Mouse (Mus musculus): ENCODE data around the gene Hoxd13. TPM values are rescaled to one million over a fixed set of nuclear protein-coding genes. Genes with fewer than 3 reads are reported as not detected.
A peak's percentile ranks its signal among the peaks of the same experiment; 100 is the strongest.

Gene Hoxd13
- polyA plus RNA-seq, 1 experiment from 2014 or later: not detected

DNA sequence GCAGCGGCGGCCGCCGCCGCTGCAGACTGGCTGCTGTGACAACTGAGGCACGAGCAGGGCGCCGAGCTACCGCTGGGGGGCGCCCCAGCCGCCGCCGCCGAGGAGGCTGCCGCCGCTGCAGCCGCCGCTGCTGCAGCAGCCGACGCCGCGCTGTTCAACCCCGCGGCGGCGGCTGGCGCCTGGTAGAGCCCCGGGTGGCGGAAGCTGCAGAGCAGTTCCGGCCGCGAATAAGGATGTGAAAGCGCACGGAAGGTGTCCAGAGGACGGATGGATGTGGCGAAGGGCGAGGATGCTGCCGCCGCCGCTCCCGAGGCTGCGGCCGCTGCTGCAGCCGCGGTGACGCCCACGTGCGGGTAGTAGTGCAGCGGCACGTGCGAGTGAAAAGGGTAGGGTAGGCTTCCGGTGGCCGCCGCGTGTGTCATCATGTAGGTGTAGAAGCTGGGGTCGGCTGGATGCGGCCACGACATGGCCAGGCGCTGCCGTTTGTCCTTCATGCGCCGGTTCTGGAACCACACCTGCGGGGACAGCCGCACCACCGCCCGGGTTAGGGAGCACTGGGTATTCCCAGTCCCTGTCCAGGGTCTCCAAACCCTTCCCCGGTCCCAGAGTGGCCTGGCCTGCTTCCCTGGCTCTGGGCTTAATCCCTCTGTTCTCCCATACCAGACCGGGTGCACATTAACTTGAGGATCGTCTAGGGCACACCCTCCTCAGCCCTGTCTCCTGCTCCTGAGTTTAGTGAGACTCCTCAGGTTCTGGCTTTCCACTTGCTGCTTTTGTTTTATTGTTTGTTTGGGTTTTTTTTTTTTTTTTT lies 12.1 kb upstream of the Hoxd13 start:
- peak; percentile 63 for DNase-seq (ENCODE audit: extremely low spot score, low spot score)
- Histone ChIP-seq H3K27me3 (ENCODE audit: poor library complexity, severe bottlenecking) (peaks cover 100% of the 10 kb centered on the region), H3K4me1 (peaks cover 17% of the 10 kb centered on the region), H3K9me3 (0 out of 2 replicates have a peak, but pooled peaks cover 4% of the 10 kb centered on the region), H3K36me3 (replicated peaks) (no peaks in the 10 kb centered on the region), H3K4me3 (peak overlapping the region; percentile 37), H3K27ac (no peak overlapping the region)
- WGBS: under 1% methylated on average over 68 of the region's 69 CpGs

DNA sequence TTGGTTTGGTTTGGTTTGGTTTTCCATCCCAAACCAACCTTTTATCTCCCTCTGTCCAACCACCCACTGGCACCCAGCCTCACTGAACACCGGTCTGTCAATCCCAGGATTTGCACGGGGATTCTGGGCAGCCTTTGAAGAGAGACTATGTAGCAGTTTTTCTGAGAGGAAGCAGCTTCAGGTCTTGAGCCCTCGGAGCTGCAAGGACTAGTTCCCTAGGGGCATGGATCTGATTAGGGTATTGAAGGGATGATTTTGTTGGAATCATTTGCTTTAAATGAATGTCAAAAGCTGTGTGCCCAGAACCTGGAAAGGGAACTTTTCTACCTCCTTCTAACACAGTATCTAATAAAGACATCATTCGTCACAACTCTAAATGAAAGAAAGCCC lies 11.5 kb upstream of the Hoxd13 start:
- 0 out of 2 replicates have a peak, but pooled peaks cover 4% of the 10 kb centered on the region for H3K9me3 ChIP-seq
- no peak overlapping the region for H3K4me3 ChIP-seq
- peaks cover 18% of the 10 kb centered on the region for H3K4me1 ChIP-seq
- H3K27ac ChIP-seq: no peak overlapping the region
- H3K36me3 ChIP-seq (replicated peaks): no peaks in the 10 kb centered on the region
- peaks cover 100% of the 10 kb centered on the region for H3K27me3 ChIP-seq (ENCODE audit: poor library complexity, severe bottlenecking)
- 2% methylated on average over 4 of the region's 4 CpGs for WGBS
- DNase-seq (ENCODE audit: extremely low spot score, low spot score): no peak

DNA sequence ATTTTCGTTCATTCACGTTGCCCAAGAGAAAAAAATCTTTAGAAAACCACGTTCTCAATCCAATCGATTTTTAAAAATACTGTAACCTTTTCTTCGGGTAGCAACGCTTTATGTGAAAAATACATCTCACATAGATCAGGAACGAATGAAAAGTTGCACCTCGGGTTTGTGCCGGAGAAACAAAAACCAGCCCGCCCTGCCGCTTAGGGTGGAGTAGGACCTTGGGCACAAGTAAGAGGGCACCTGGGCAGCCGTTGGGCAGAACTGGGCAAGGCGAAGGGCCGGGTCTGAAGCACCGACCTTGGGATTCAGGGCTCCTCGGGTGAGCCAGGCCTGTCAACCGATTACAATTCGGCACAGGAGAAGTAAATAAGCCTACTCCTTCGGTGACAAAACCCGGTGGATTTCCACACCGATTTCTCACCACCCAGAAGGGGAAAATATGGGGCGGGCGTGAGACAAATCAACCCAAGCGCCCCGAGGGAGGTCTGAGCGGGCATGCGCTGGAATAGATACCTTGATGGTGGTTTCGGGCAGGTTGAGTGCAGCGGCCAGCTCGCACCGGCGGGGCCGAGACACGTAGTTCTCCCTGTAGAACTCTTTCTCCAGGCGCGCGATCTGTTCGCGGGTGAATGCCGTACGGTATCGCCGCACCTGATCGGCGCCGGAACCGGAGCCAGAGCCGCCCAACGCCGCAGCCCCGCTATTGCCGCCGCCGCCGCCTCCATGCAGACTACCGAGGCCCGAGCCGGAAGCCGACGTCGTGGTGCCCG lies 10.7 kb upstream of the Hoxd13 start:
- peaks cover 100% of the 10 kb centered on the region for H3K27me3 ChIP-seq (ENCODE audit: poor library complexity, severe bottlenecking)
- H3K4me3 ChIP-seq: peak overlapping the region; percentile 15; the same call in 1 of the 2 replicates
- peak; percentile 61 for DNase-seq (ENCODE audit: extremely low spot score, low spot score)
- H3K36me3 ChIP-seq (replicated peaks): no peaks in the 10 kb centered on the region
- peaks cover 20% of the 10 kb centered on the region for H3K4me1 ChIP-seq
- 0 out of 2 replicates have a peak, but pooled peaks cover 4% of the 10 kb centered on the region for H3K9me3 ChIP-seq
- no peak overlapping the region for H3K27ac ChIP-seq
- WGBS: 3% methylated on average over 62 of the region's 62 CpGs

DNA sequence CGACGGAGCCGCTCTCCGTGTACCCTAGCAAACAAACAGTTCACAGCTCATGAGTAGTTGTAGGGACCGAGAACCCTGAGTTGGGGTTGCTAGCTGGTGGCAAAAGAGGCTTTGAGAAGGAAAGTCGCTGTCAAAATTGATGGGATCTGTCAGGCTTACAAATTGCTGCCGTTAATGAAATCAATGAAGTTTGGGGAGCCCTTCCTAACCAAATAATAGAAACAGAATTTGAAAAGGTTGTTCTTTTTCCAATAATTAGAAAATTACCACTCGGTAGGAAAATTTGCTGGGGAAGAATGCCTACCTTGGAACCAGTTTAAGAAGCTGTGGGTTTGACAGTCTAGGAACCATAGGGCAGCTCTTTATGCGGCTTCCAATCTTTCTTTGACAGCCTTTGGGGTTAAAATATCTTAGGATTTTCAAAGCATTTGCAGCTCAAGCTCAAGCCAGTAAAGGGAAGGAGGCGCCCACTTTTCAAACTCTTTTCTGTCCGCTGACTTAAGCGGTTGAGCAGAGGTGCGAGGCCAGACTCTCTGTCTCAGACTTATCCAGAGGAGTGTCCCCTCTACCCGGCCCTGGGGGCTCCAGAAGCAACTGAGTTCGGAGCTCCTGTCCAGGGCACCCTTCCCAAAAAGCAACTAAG lies 10.0 kb upstream of the Hoxd13 start:
- under 1% methylated on average over 15 of the region's 15 CpGs for WGBS
- H3K36me3 ChIP-seq (replicated peaks): no peaks in the 10 kb centered on the region
- peaks cover 20% of the 10 kb centered on the region for H3K4me1 ChIP-seq
- no peak overlapping the region for H3K27ac ChIP-seq
- H3K9me3 ChIP-seq: 0 out of 2 replicates have a peak, but pooled peaks cover 4% of the 10 kb centered on the region
- no peak overlapping the region for H3K4me3 ChIP-seq
- no peak for DNase-seq (ENCODE audit: extremely low spot score, low spot score)
- peaks cover 100% of the 10 kb centered on the region for H3K27me3 ChIP-seq (ENCODE audit: poor library complexity, severe bottlenecking)

DNA sequence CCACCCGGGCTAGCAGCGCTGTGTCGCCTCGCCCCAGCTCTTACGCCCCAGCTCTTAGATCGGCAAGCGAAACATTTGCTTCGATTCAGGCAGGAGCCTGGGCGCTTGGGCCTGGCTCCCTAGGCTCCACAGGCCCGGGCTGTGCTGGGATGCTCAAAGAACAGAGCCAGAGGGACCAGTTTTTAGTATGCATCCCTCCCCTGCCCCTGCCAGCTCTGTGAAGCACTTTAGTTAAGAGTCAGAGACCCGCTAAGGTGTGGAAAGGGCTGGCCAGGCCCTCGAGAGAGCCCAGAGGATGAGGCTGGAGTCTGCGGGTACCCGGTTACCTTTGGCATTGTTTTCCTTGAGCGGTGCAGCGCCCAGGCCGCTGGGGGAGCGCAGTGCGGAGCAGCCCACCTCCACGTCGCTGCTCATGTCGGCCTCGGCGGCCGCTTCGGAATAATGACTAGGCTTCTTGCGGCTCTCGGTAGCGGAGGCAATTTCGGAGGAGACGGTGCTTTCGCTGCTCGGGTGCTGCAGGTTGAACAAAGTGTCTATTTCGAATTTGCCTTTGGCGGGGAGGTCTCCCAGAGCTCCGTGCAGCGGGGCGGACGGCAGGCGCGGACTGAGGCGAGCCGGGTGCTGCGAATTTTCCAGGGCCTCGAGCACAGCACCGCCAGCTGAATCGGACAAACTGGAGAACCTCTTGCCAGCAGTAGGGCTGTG lies 9.3 kb upstream of the Hoxd13 start:
- Histone ChIP-seq H3K4me3 (no peak overlapping the region), H3K36me3 (replicated peaks) (no peaks in the 10 kb centered on the region), H3K9me3 (0 out of 2 replicates have a peak, but pooled peaks cover 4% of the 10 kb centered on the region), H3K27me3 (ENCODE audit: poor library complexity, severe bottlenecking) (peaks cover 100% of the 10 kb centered on the region), H3K4me1 (peaks cover 20% of the 10 kb centered on the region), H3K27ac (no peak overlapping the region)
- peak; percentile 67 for DNase-seq (ENCODE audit: extremely low spot score, low spot score)
- WGBS: under 1% methylated on average over 47 of the region's 47 CpGs

DNA sequence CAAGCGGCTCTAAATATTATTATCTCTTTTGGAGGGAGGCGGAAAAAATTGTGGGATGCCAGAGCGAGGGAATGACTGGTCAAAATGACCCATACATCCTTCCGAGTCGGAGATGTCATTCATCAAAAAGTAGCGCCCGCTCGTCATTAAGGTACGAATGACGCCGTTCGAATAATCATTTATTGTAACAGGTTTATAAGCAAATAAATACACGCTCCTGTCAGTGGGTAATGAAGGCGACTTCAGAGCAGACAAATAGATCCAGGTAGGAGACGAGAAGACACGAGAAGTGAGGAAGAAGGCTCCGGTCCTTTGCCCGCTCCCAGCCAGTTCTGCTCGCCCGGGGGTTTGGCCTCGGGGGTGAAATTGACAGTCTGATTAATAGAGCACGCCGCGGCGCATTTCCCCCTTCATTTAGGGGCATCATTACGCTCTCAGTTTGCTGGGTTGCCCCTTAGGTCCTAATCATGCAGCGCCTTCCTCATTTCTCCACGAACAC lies 8.6 kb upstream of the Hoxd13 start, which contains the start of gene Evx2:
TSS of gene Evx2 (minus strand) at position 51 of the 499 bp plus-strand sequence.
- Histone ChIP-seq H3K4me1 (peaks cover 20% of the 10 kb centered on the region), H3K4me3 (no peak within 1 kb of the TSS), H3K27ac (no peak within 1 kb of the TSS), H3K9me3 (0 out of 2 replicates have a peak, but pooled peaks cover 4% of the 10 kb centered on the region), H3K27me3 (ENCODE audit: poor library complexity, severe bottlenecking) (peaks cover 100% of the 10 kb centered on the region), H3K36me3 (replicated peaks) (no peaks in the 10 kb centered on the region)
- WGBS: 3% methylated on average over 28 of the region's 28 CpGs
- no peak for DNase-seq (ENCODE audit: extremely low spot score, low spot score)

DNA sequence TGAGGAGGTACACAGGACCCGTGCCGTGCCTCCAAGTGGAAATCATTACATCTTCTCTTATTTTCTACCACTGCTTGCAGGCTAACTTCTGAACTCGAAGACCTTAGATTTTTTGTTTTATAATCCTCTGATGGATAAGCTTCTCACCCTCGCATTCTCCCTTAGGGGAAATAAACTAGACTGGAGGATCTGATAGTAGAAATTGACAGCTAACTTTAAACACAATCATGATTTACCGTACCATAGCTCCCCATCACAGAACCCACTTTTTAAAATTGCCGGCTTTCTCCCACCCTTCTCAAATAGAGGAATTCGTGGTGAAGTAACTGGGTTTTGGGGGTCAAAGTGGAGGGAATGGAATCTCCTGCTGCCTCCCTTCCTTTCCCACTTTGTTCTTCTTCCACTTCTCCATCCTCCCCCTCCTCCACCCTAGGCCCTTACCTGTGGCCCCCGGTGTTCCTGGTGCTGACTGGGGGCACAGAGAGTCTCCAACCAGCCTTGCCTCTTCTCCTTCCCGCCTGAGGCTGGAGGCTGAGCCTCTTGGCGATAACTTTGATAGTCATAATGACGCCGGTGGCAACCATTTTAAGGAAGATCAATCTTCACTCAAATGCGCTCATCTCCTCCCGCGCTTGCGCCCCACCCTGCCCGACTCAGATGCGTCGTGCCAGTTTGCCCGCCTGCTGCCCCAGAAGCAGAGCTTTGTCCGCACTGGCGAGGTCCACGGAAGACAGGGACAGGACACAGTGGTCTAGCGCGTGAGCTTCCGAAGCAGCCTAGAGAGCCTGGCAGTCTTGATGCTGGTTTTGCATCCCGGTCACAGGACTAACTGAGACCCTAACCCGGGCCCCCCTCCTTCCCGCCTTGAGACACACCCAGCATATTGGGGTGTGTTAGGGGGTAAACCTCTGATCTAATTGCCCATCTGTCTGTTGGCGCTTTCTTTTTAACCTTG lies 7.4 kb upstream of the Hoxd13 start:
- no peak overlapping the region for H3K4me3 ChIP-seq
- H3K27ac ChIP-seq: no peak overlapping the region
- peaks cover 16% of the 10 kb centered on the region for H3K4me1 ChIP-seq
- DNase-seq (ENCODE audit: extremely low spot score, low spot score): peak; percentile 48
- 2% methylated on average over 30 of the region's 30 CpGs for WGBS
- H3K27me3 ChIP-seq (ENCODE audit: poor library complexity, severe bottlenecking): peaks cover 100% of the 10 kb centered on the region
- H3K9me3 ChIP-seq: no peaks in the 10 kb centered on the region
- no peaks in the 10 kb centered on the region for H3K36me3 ChIP-seq (replicated peaks)

DNA sequence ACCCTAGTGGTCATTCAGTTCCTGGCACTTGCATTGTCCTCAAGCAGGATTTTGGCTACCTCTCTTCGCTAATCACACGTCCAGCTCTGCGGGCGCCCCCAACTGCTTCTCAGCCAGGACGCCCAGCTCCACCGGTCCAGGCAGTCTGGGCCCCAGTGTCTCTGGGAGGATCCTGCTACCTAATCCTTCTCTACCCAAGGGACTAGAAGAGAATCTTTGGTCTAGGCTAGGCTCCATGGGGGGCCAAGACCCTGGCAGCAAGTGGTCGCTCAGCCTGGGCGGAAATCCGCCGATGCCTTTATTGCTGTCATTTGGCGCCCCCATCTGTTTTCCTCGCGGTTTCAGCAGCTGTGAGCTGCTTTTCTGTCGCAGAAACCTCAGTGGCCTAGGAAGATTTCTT lies 6.4 kb upstream of the Hoxd13 start:
- no peak overlapping the region for H3K27ac ChIP-seq
- peaks cover 10% of the 10 kb centered on the region for H3K4me1 ChIP-seq
- peak; percentile 75 for DNase-seq (ENCODE audit: extremely low spot score, low spot score)
- WGBS: under 1% methylated on average over 14 of the region's 14 CpGs
- H3K27me3 ChIP-seq (ENCODE audit: poor library complexity, severe bottlenecking): peaks cover 100% of the 10 kb centered on the region
- no peaks in the 10 kb centered on the region for H3K9me3 ChIP-seq
- no peaks in the 10 kb centered on the region for H3K36me3 ChIP-seq (replicated peaks)
- H3K4me3 ChIP-seq: peak overlapping the region; percentile 25; the same call in 1 of the 2 replicates

DNA sequence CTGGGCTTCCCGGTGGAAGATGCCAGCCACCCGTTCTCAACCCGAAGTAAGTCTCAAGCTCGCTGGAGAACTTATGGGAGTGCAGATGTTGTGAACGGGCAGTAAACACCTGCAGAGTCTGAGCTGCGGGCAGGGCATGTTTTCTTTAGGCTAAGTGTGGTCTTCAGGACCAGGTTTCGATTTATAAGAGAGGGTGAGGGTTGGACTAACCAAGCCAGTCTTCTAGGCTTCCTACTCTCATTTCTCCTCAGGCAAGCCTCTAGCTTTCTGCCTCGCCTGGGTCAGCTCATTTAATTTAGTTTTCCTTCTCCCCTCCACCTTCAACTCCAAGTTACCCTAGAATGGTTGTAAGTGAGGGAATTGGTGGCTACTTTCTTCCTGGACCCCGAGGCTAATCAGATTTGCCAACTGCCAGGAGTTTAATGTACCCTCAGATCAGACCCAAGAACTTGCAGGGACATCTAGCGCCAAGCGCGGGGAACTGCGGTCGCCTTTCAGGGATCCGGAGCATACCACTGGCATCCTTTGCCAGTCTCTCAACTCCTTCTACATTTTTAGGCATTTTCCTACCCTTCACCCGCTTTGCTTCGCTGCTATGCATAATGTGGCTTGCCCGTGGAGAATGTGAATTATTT lies 4.7 kb upstream of the Hoxd13 start:
- Histone ChIP-seq H3K9me3 (no peaks in the 10 kb centered on the region), H3K36me3 (replicated peaks) (no peaks in the 10 kb centered on the region), H3K27ac (no peak overlapping the region), H3K27me3 (ENCODE audit: poor library complexity, severe bottlenecking) (peaks cover 100% of the 10 kb centered on the region), H3K4me1 (peaks cover 16% of the 10 kb centered on the region), H3K4me3 (no peak overlapping the region)
- peak; percentile 74 for DNase-seq (ENCODE audit: extremely low spot score, low spot score)
- 5% methylated on average over 18 of the region's 18 CpGs for WGBS

DNA sequence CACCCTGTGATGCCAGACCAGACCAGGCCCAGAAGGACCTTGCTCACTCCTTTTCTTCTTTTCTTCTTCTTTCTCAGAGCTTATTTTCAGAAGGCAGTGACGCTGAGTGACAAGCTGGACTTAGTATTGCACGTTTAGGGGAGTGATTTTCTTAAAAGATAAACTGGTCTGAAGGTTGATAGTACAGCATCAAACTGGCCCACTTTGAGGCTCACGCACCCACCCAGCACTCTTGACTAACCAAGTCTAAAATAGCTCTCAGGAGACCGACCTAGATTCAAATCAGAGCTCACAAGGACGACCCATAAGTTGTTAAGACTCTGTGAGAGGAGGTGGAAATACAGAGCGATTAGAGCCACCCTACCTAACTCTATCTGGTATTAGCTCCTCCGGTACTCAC lies 1.7 kb upstream of the Hoxd13 start:
- WGBS: 2% methylated on average over 7 of the region's 7 CpGs
- Histone ChIP-seq H3K27ac (no peak overlapping the region), H3K4me3 (no peak overlapping the region), H3K36me3 (replicated peaks) (no peaks in the 10 kb centered on the region), H3K27me3 (ENCODE audit: poor library complexity, severe bottlenecking) (peaks cover 100% of the 10 kb centered on the region), H3K9me3 (no peaks in the 10 kb centered on the region), H3K4me1 (peaks cover 16% of the 10 kb centered on the region)
- peak; percentile 26 for DNase-seq (ENCODE audit: extremely low spot score, low spot score)

Data from forebrain, embryonic 10.5 days (tissue).